Mouse (Mus musculus) stomach, postnatal 0 days (tissue): Measurements from ENCODE around the gene Ctbp2.

Experiments
- CTCF ChIP-seq: IDR thresholded peaks from 2 replicates; pipeline ENCODE4 v1.5.1; 2016; ENCODE audit warnings: antibody characterized with exemption, low read depth, mild to moderate bottlenecking, moderate library complexity
- EP300 ChIP-seq: optimal IDR thresholded peaks from 2 replicates; pipeline ENCODE3; 2016; ENCODE audit warnings: antibody characterized with exemption

DNA sequence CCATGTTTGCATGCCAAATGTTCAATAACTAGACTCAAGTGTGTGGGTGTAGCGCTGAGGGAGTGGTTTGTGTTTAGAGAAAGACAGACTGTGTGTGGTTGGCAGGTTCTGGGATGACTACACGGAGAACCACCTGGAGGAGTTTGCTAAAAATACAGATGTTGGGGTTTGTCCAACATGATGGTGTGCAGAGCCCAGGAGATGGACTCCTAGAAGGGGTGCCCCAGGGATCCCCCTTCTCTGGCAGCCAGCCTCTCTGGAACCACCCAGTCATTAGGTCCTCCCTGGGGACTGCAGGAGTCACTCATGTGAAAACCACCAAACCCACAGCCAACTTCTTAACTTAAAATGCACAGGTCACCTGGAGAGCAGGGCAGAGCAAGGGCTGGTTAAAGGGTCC, 15.5 kb downstream of the Ctbp2 start:
- TF ChIP-seq EP300 (no peak), CTCF (no peak)
